Mouse (Mus musculus) lung, postnatal 25 days (tissue): Measurements from ENCODE around the gene Capn1.

ENCODE experiments used
- DNase-seq: peaks from one replicate; pipeline ENCODE4 v3.0.0; 2022; ENCODE audit warnings: low spot score

Capn1 gene

DNA sequence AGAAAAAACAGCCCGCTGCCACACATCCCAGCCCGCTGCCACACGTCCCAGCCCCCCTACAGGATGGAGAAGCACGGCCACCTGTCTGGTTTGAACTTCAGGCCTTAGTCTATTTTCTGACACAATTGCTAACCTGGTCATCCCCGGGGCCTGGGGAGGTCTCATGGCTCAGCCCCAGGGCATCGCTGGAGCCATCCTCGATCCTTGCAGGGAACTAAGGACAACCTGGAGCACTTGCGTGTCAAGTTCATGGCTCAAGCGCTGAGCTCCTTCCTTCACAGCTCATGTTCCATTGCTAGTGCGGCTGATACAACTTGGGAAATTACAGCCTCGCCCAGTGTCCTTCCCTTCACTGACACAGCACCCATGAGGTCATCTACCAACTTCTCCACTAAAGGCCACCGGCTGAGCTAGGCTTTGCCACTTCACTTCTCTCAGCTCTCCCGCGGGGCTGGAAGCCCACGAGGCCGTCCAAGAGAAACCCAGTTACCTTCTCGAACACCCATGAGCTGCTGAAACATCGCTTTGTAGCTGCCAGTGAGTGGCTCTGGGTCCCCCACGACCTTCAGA, 62.4 kb downstream of the Capn1 start:
- DNase-seq: no peak

GRCm38 (mm10) chr19:5952071-5952691, 63.5 kb downstream of the Capn1 start:
- peak; percentile 86 for DNase-seq

GRCm38 (mm10) chr19:5951631-5952030, 64.1 kb downstream of the Capn1 start:
- DNase-seq: no peak

- no peak for DNase-seq
Observed at GRCm38 (mm10) chr19:5950218-5950617, 65.5 kb downstream of the Capn1 start.

DNA sequence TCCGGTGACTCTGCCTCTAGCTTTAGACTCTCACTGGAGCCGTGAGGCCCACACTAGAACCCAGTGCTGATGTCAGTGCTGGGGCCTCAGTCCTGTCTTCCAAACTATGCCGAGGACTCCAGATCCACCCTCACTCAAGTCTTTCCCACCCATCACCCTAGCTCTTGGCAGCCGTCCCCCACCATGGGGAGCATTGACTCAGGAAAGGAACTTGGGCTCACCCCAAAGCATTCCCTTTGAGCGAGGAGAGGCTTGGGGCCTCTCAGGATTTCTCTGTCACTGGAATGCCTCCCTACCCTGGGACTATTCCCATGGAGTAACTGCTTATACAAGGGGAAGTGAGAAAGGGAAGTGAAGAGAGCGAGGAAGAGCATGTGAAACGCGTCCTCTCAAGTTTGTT, 69.8 kb downstream of the Capn1 start:
- no peak for DNase-seq

GRCm38 (mm10) chr19:5945027-5945426, 70.7 kb downstream of the Capn1 start:
- DNase-seq: peak; percentile 67

DNA sequence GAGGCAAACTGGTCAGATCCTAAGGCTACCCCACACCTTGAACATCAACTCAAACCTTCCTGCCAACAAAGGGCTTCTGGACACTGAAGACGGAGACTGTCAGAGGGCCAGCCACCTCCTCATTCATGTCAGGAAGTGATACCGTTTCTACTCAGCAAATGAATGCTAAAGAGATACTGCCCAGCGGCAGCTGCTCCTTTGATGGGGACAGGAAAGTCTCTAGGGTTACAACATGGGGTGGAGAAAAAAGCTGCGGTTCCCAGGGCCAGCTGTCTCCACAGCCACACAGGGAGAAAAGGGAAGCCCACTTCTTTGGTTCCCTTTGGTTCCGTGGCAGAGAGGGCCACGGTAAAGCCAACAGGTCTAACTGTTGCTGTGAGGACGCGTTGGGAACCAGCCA, 71.6 kb downstream of the Capn1 start:
- no peak for DNase-seq

DNA sequence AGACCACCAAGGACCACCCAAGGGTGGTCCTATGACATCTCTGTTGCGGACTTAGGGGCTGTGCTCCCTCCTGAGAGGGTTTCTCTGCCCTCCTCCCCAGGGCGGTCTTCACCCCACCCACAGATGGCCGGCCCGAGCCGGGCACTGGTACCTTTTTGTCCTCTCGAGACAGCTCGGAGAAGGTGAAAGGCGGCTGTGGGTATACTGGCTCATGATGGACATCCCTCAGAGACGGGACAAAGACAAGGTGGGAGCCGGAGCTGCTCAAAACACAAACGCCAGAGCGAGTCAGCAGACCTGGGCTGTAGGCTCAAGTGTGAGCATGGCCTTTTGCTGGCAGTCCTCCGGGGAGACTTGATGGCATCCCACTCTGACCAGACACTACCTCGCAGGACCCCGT, 72.3 kb downstream of the Capn1 start:
- no peak for DNase-seq

DNA sequence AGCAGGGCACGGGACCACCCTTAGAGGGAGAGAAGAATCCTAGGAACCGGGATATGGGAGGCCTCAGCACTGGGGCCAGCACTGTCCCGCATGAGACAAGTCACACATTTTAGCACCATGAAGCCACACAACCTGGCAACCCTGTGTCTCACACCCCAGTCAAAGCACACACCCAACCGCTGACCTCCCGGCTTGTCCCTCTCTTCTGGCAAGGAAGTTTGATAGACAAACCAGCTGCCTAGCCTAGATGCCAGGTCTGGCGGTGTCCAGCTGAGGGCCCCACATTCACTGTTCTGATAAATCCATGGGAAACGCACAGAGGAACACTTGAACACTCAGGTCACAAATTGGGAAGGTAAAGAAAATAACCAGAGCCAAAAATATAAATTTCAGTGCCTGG, 73.1 kb downstream of the Capn1 start:
- no peak for DNase-seq

DNA sequence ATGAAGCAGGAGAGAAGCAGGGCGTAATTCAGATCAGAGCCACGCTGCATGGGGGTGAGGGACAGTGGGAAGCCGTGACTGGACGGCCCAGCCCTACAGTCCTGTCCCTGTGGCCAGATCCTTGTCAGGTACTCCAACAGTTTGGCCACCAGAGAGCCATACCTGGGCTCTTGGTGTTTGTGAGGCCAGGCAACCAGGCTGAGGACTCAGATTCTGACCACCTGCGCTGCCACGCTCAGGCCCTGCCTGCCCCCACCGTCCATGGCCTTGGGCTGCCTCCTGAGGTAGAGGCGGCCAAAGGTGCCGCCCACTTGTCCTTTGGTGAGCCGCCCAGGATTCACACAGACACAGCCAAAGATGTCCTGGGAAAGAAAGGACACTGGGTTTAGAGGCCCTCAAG, 75.0 kb downstream of the Capn1 start:
- no peak for DNase-seq

- DNase-seq: peak; percentile 86
Observed at GRCm38 (mm10) chr19:5940173-5940572, 75.5 kb downstream of the Capn1 start.

DNA sequence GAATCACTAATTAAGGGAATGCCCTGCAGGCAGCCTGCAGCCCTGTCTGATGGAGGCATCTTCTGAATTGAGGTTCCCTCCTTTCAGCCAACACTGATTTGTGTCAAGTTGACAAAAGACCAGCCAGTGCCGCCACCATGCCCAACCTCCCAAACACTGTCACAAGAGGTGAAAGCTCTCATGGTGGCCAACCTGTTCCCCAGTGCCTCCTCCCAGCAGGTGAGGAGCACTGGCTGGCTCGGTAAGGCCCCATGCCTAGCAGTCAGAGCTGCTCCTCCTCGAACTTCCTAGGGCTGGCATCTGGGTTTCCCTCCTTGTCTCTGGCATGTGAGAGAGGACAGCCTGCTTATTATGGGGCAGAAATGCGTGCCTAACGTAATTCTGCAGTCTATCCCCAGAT, 76.0 kb downstream of the Capn1 start:
- DNase-seq: no peak
